Comparison of ENCODE assay signal across 8 mouse cellular contexts in genomic region chr14:61683356-61683740, GRCm38 (mm10).
DNase-seq lines count a peak whose midpoint lies in the region; ATAC-seq and TF ChIP-seq lines count a peak whose summit lies in the region.

No protein-coding gene starts in this region.

- ATAC-seq in heart, embryonic 13.5 days (ENCODE audit: extremely low read depth, insufficient number of reproducible peaks, low FRiP score, low TSS enrichment) = no peak
- no peak for ATAC-seq in liver, embryonic 11.5 days (replicated peaks; ENCODE audit: low FRiP score)
- no peak for ATAC-seq in stomach, embryonic 14.5 days (ENCODE audit: insufficient number of reproducible peaks, insufficient read depth, low FRiP score, low read depth)

- H3K27me3 ChIP-seq in kidney, adult 2 months (replicated peaks; ENCODE audit: control insufficient read depth, insufficient read depth, low read length) = no peaks in the 10 kb centered on the region; the same call in 1 of the 2 replicates
- H3K27me3 ChIP-seq in heart, embryonic 13.5 days (replicated peaks) = peaks cover 28% of the 10 kb centered on the region
- H3K27me3 ChIP-seq in liver, embryonic 11.5 days (replicated peaks; ENCODE audit: control insufficient read depth, insufficient read depth, low read length) = peaks cover 40% of the 10 kb centered on the region
- H3K27me3 ChIP-seq in stomach, embryonic 14.5 days (ENCODE audit: control insufficient read depth, insufficient read depth, low read length) = peaks cover 10% of the 10 kb centered on the region

- no peak for DNase-seq in kidney, adult 2 months
- no peak for DNase-seq in kidney, adult 11 months
- no peak for DNase-seq in liver, embryonic 11.5 days (ENCODE audit: low spot score)
- DNase-seq in urinary bladder, postnatal 4 days (ENCODE audit: low spot score in 2 of 2) = no peak
- no peak for DNase-seq in layer of hippocampus, adult 11-12 months (ENCODE audit: low spot score)

- peak overlapping the region; percentile 86 for H3K9ac ChIP-seq in heart, embryonic 13.5 days
- H3K9ac ChIP-seq in liver, embryonic 11.5 days (ENCODE audit: low read depth, low read length) = peak overlapping the region; percentile 83
- peak overlapping the region; percentile 65 for H3K9ac ChIP-seq in stomach, embryonic 14.5 days (replicated peaks; ENCODE audit: low read depth, low read length)

- H3K27ac ChIP-seq in kidney, adult 2 months (ENCODE audit: insufficient read depth, low read depth, low read length) = peak overlapping the region; percentile 95
- peak overlapping the region; percentile 100 for H3K27ac ChIP-seq in bone marrow, adult 2 months (ENCODE audit: control insufficient read depth, insufficient read depth, low read depth, low read length, poor library complexity)
- peak overlapping the region; percentile 94 for H3K27ac ChIP-seq in heart, embryonic 13.5 days (replicated peaks)
- peak overlapping the region; percentile 97 for H3K27ac ChIP-seq in liver, embryonic 11.5 days (ENCODE audit: low read depth, low read length)
- peak overlapping the region; percentile 96; the same call in 1 of the 2 replicates for H3K27ac ChIP-seq in stomach, embryonic 14.5 days (ENCODE audit: low read length)

- TF ChIP-seq POLR2A in kidney, adult 2 months (IDR thresholded peaks at IDR 0.05; ENCODE audit: low read depth, low read length) = no peak
- no peak for TF ChIP-seq POLR2A in bone marrow, adult 2 months (IDR thresholded peaks at IDR 0.05; ENCODE audit: borderline replicate concordance, control insufficient read depth, low read depth, low read length)

- no peaks in the 10 kb centered on the region for H3K9me3 ChIP-seq in heart, embryonic 13.5 days
- no peaks in the 10 kb centered on the region for H3K9me3 ChIP-seq in liver, embryonic 11.5 days (ENCODE audit: control insufficient read depth, low read length)
- H3K9me3 ChIP-seq in stomach, embryonic 14.5 days (ENCODE audit: control insufficient read depth, low read depth, low read length) = no peaks in the 10 kb centered on the region

- WGBS in kidney, adult 2 months = 33% methylated on average over 9 of the region's 9 CpGs
- 7% methylated on average over 9 of the region's 9 CpGs for WGBS in bone marrow, adult 2 months
- WGBS in heart, embryonic 13.5 days = 21% methylated on average over 9 of the region's 9 CpGs
- WGBS in liver, embryonic 11.5 days = 3% methylated on average over 9 of the region's 9 CpGs
- 9% methylated on average over 9 of the region's 9 CpGs for WGBS in stomach, embryonic 14.5 days

- no peaks in the 10 kb centered on the region for H3K36me3 ChIP-seq in kidney, adult 2 months (ENCODE audit: control insufficient read depth, insufficient read depth, low read length)
- H3K36me3 ChIP-seq in heart, embryonic 13.5 days = no peaks in the 10 kb centered on the region
- no peaks in the 10 kb centered on the region for H3K36me3 ChIP-seq in liver, embryonic 11.5 days (ENCODE audit: control insufficient read depth, insufficient read depth, low read length)
- no peaks in the 10 kb centered on the region for H3K36me3 ChIP-seq in stomach, embryonic 14.5 days (ENCODE audit: control insufficient read depth, insufficient read depth, low read length)

- peak overlapping the region; percentile 95 for H3K4me2 ChIP-seq in heart, embryonic 13.5 days
- peak overlapping the region; percentile 95 for H3K4me2 ChIP-seq in liver, embryonic 11.5 days
- peak overlapping the region; percentile 92 for H3K4me2 ChIP-seq in stomach, embryonic 14.5 days (replicated peaks; ENCODE audit: low read depth, low read length)

- peaks cover 6% of the 10 kb centered on the region; the same call in 1 of the 2 replicates for H3K4me1 ChIP-seq in kidney, adult 2 months (ENCODE audit: control insufficient read depth, insufficient read depth, low read length)
- H3K4me1 ChIP-seq in bone marrow, adult 2 months (ENCODE audit: control insufficient read depth, insufficient read depth, low read length) = no peaks in the 10 kb centered on the region; the same call in 1 of the 2 replicates
- peaks cover 55% of the 10 kb centered on the region for H3K4me1 ChIP-seq in heart, embryonic 13.5 days
- H3K4me1 ChIP-seq in liver, embryonic 11.5 days (replicated peaks; ENCODE audit: control insufficient read depth, insufficient read depth, low read length) = peaks cover 18% of the 10 kb centered on the region
- H3K4me1 ChIP-seq in stomach, embryonic 14.5 days (ENCODE audit: control insufficient read depth, insufficient read depth, low read length) = peaks cover 6% of the 10 kb centered on the region

- peak overlapping the region; percentile 74 for H3K4me3 ChIP-seq in kidney, adult 2 months (ENCODE audit: insufficient read depth, low read depth, low read length)
- peak overlapping the region; percentile 94 for H3K4me3 ChIP-seq in bone marrow, adult 2 months (replicated peaks; ENCODE audit: control insufficient read depth, low read depth, low read length)
- H3K4me3 ChIP-seq in heart, embryonic 13.5 days = peak overlapping the region; percentile 65
- peak overlapping the region; percentile 85 for H3K4me3 ChIP-seq in liver, embryonic 11.5 days (ENCODE audit: low read depth, low read length)
- H3K4me3 ChIP-seq in stomach, embryonic 14.5 days (ENCODE audit: low read depth, low read length) = peak overlapping the region; percentile 78

- TF ChIP-seq CTCF in kidney, adult 2 months (conservative IDR thresholded peaks at IDR 0.05; ENCODE audit: insufficient read depth, insufficient read length, low read depth, low read length) = no peak
- TF ChIP-seq CTCF in bone marrow, adult 2 months (IDR thresholded peaks at IDR 0.05; ENCODE audit: control insufficient read depth, insufficient read depth, low read length) = no peak
